Mouse (Mus musculus) brain, embryonic 18.5 days (tissue): ENCODE measurements at regions not wholly inside any gene's neighbourhood (a gene's known extent, or its start where the extent isn't known, plus 50 kb on each side); places are given as distances from the start of the nearest gene placed in this dataset.
"Not testable (repeated sequence)": the region's sequence is repeated elsewhere in the genome, so short reads cannot be mapped to it uniquely, and the experiment has no call there.

Source experiments
- DNase-seq: peaks from one replicate; pipeline ENCODE4 v3.0.0-alpha.2; 2012; ENCODE audit warnings: low read depth, low spot score

- no peak for DNase-seq
Measured at GRCm38 (mm10) chr10:43671785-43672184, 93.7 kb downstream of the Cd24a start.

GRCm38 (mm10) chr10:43672490-43672889, 94.4 kb downstream of the Cd24a start:
- DNase-seq, result no peak

GRCm38 (mm10) chr10:43674749-43675148, 96.7 kb downstream of the Cd24a start:
- DNase-seq, result no peak

- not testable (repeated sequence) for DNase-seq
Measured at GRCm38 (mm10) chr10:43675495-43675894, 97.4 kb downstream of the Cd24a start.

- DNase-seq, result no peak
Measured at GRCm38 (mm10) chr10:43676289-43676688, 98.2 kb downstream of the Cd24a start.

- DNase-seq, result no peak
Measured at GRCm38 (mm10) chr10:43684247-43685033, 106.4 kb downstream of the Cd24a start.

- DNase-seq, result no peak
Measured at GRCm38 (mm10) chr10:43689161-43689913, 111.3 kb downstream of the Cd24a start.

- no peak for DNase-seq
Measured at GRCm38 (mm10) chr10:43689914-43690316, 111.8 kb downstream of the Cd24a start.

GRCm38 (mm10) chr10:43693974-43694373, 115.9 kb downstream of the Cd24a start:
- no peak for DNase-seq

GRCm38 (mm10) chr10:43694508-43694907, 116.4 kb downstream of the Cd24a start:
- DNase-seq, result no peak

- no peak for DNase-seq
Measured at GRCm38 (mm10) chr10:43695470-43695869, 117.4 kb downstream of the Cd24a start.

GRCm38 (mm10) chr10:43697917-43698316, 119.8 kb downstream of the Cd24a start:
- DNase-seq, result no peak

- DNase-seq, result no peak
Measured at GRCm38 (mm10) chr10:43700371-43701289, 122.5 kb downstream of the Cd24a start.

GRCm38 (mm10) chr10:43702895-43703294, 124.8 kb downstream of the Cd24a start:
- DNase-seq, result no peak

- no peak for DNase-seq
Measured at GRCm38 (mm10) chr10:43706001-43706988, 128.2 kb downstream of the Cd24a start.

- no peak for DNase-seq
Measured at GRCm38 (mm10) chr10:43707011-43707410, 128.9 kb downstream of the Cd24a start.

- DNase-seq, result no peak
Measured at GRCm38 (mm10) chr10:43707821-43708373, 129.8 kb downstream of the Cd24a start.

GRCm38 (mm10) chr10:43709278-43710033, 131.4 kb downstream of the Cd24a start:
- no peak for DNase-seq

GRCm38 (mm10) chr10:43710186-43710885, 132.3 kb downstream of the Cd24a start:
- no peak for DNase-seq
